Mouse (Mus musculus) erythroblast, embryonic 14.5 days (primary cell): ENCODE measurements around the gene Micu1.

ENCODE experiments used
- GATA1 ChIP-seq: IDR thresholded peaks from 2 replicates; pipeline ENCODE4 v1.6.1; 2012; ENCODE audit warnings: low read length, inconsistent platforms, mixed read lengths
- TAL1 ChIP-seq: IDR thresholded peaks from 3 replicates; pipeline ENCODE4 v1.6.1; 2012; ENCODE audit warnings: low read length, inconsistent platforms, mixed read lengths

DNA sequence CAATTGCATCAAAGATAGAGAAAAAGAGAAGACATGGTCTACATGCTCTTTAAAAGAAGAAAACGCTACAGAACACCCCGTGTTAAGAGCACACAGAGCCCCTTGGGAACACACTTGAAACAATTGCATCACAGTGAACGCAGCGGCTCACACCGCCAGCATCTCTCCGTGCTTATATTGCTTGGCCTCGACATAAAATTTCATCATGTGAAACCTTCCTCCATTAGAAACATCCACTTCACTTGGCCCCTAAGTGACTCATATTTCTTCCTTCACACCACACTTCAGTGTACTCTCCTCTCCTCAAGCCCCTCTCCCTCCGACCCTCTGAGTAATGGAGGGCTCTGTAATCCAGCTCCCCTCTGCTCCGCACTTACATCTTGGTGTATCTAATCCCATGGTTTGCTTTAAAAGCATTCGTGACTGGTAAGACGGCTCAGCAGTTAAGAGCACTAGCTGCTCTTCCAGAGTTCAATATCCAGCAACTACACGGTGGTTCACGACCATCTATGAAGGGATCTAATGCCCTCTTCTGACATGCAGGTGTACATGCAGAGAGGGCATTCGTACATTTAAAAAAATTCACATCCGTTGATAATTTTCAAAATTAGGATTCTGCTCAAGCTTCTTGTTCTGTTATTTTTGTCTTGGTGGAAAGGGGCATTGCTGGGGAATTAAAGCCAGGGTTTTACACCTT, 175.3 kb downstream of the Micu1 start:
- TF ChIP-seq GATA1 (no peak), TAL1 (no peak)
